Mouse (Mus musculus): ENCODE results near the gene 1700017B05Rik. TPM values are rescaled to one million over a fixed set of nuclear protein-coding genes. Genes with fewer than 3 reads are reported as not detected.

The 1700017B05Rik gene
- polyA plus RNA-seq, 1 experiment = 15.8 TPM

- peaks cover 6% of the 10 kb centered on the region for H3K9me3 ChIP-seq (ENCODE audit: control insufficient read depth, low read length)
- peaks cover 23% of the 10 kb centered on the region for H3K36me3 ChIP-seq (ENCODE audit: control insufficient read depth)
- H3K27me3 ChIP-seq (ENCODE audit: control insufficient read depth) = peaks cover 22% of the 10 kb centered on the region
- H3K4me1 ChIP-seq (ENCODE audit: control insufficient read depth) = peaks cover 88% of the 10 kb centered on the region
- H3K4me3 ChIP-seq (replicated peaks) = peak overlapping the region; percentile 70
- no peak for TF ChIP-seq GATA1 (IDR thresholded peaks at IDR 0.05; ENCODE audit: low read length)
- TF ChIP-seq TAL1 (IDR thresholded peaks at IDR 0.05; ENCODE audit: low read length) = peak; percentile 37; the same call in 1 of the 3 replicates
Observed at GRCm38 (mm10) chr9:57297938-57298337, 35.5 kb upstream of the 1700017B05Rik start.

- Histone ChIP-seq H3K27me3 (ENCODE audit: control insufficient read depth) (peaks cover 18% of the 10 kb centered on the region), H3K4me3 (replicated peaks) (no peak overlapping the region), H3K9me3 (ENCODE audit: control insufficient read depth, low read length) (peaks cover 6% of the 10 kb centered on the region), H3K4me1 (ENCODE audit: control insufficient read depth) (peaks cover 76% of the 10 kb centered on the region), H3K36me3 (ENCODE audit: control insufficient read depth) (peaks cover 23% of the 10 kb centered on the region)
- TF ChIP-seq TAL1 (IDR thresholded peaks at IDR 0.05; ENCODE audit: low read length) = no peak
- no peak for TF ChIP-seq GATA1 (IDR thresholded peaks at IDR 0.05; ENCODE audit: low read length)
Observed at GRCm38 (mm10) chr9:57296277-57296676, 33.9 kb upstream of the 1700017B05Rik start.

GRCm38 (mm10) chr9:57295666-57296065 is 33.3 kb upstream of the 1700017B05Rik start:
- TF ChIP-seq TAL1 (IDR thresholded peaks at IDR 0.05; ENCODE audit: low read length) (no peak), GATA1 (IDR thresholded peaks at IDR 0.05; ENCODE audit: low read length) (no peak)
- Histone ChIP-seq H3K9me3 (ENCODE audit: control insufficient read depth, low read length) (peaks cover 6% of the 10 kb centered on the region), H3K27me3 (ENCODE audit: control insufficient read depth) (peaks cover 18% of the 10 kb centered on the region), H3K36me3 (ENCODE audit: control insufficient read depth) (peaks cover 21% of the 10 kb centered on the region), H3K4me1 (ENCODE audit: control insufficient read depth) (peaks cover 70% of the 10 kb centered on the region), H3K4me3 (replicated peaks) (no peak overlapping the region)

GRCm38 (mm10) chr9:57294905-57295304 is 32.5 kb upstream of the 1700017B05Rik start:
- Histone ChIP-seq H3K36me3 (ENCODE audit: control insufficient read depth) (peaks cover 14% of the 10 kb centered on the region), H3K4me1 (ENCODE audit: control insufficient read depth) (peaks cover 62% of the 10 kb centered on the region), H3K27me3 (ENCODE audit: control insufficient read depth) (peaks cover 18% of the 10 kb centered on the region), H3K4me3 (replicated peaks) (no peak overlapping the region), H3K9me3 (ENCODE audit: control insufficient read depth, low read length) (no peaks in the 10 kb centered on the region; the same call in 1 of the 2 replicates)
- TF ChIP-seq GATA1 (IDR thresholded peaks at IDR 0.05; ENCODE audit: low read length) (no peak), TAL1 (IDR thresholded peaks at IDR 0.05; ENCODE audit: low read length) (no peak)

- Histone ChIP-seq H3K4me3 (replicated peaks) (no peak overlapping the region), H3K9me3 (ENCODE audit: control insufficient read depth, low read length) (no peaks in the 10 kb centered on the region), H3K36me3 (ENCODE audit: control insufficient read depth) (no peaks in the 10 kb centered on the region), H3K27me3 (ENCODE audit: control insufficient read depth) (peaks cover 16% of the 10 kb centered on the region), H3K4me1 (ENCODE audit: control insufficient read depth) (peaks cover 20% of the 10 kb centered on the region)
- TF ChIP-seq TAL1 (IDR thresholded peaks at IDR 0.05; ENCODE audit: low read length) (no peak), GATA1 (IDR thresholded peaks at IDR 0.05; ENCODE audit: low read length) (no peak)
Observed at GRCm38 (mm10) chr9:57287183-57287582, 24.8 kb upstream of the 1700017B05Rik start.

GRCm38 (mm10) chr9:57283311-57283710 is 20.9 kb upstream of the 1700017B05Rik start:
- TF ChIP-seq GATA1 (IDR thresholded peaks at IDR 0.05; ENCODE audit: low read length) (no peak), TAL1 (IDR thresholded peaks at IDR 0.05; ENCODE audit: low read length) (no peak)
- peaks cover 49% of the 10 kb centered on the region for H3K27me3 ChIP-seq (ENCODE audit: control insufficient read depth)
- peaks cover 20% of the 10 kb centered on the region for H3K4me1 ChIP-seq (ENCODE audit: control insufficient read depth)
- no peak overlapping the region for H3K4me3 ChIP-seq (replicated peaks)
- no peaks in the 10 kb centered on the region for H3K36me3 ChIP-seq (ENCODE audit: control insufficient read depth)
- H3K9me3 ChIP-seq (ENCODE audit: control insufficient read depth, low read length) = no peaks in the 10 kb centered on the region

GRCm38 (mm10) chr9:57282686-57283085 is 20.3 kb upstream of the 1700017B05Rik start:
- no peaks in the 10 kb centered on the region for H3K36me3 ChIP-seq (ENCODE audit: control insufficient read depth)
- TF ChIP-seq GATA1 (IDR thresholded peaks at IDR 0.05; ENCODE audit: low read length) (no peak), TAL1 (IDR thresholded peaks at IDR 0.05; ENCODE audit: low read length) (no peak)
- H3K27me3 ChIP-seq (ENCODE audit: control insufficient read depth) = peaks cover 50% of the 10 kb centered on the region
- H3K9me3 ChIP-seq (ENCODE audit: control insufficient read depth, low read length) = no peaks in the 10 kb centered on the region
- H3K4me3 ChIP-seq (replicated peaks) = no peak overlapping the region
- peaks cover 20% of the 10 kb centered on the region for H3K4me1 ChIP-seq (ENCODE audit: control insufficient read depth)

GRCm38 (mm10) chr9:57281549-57281948 is 19.1 kb upstream of the 1700017B05Rik start:
- Histone ChIP-seq H3K4me3 (replicated peaks) (no peak overlapping the region), H3K4me1 (ENCODE audit: control insufficient read depth) (peaks cover 18% of the 10 kb centered on the region), H3K9me3 (ENCODE audit: control insufficient read depth, low read length) (no peaks in the 10 kb centered on the region), H3K36me3 (ENCODE audit: control insufficient read depth) (no peaks in the 10 kb centered on the region), H3K27me3 (ENCODE audit: control insufficient read depth) (peaks cover 50% of the 10 kb centered on the region)
- no peak for TF ChIP-seq GATA1 (IDR thresholded peaks at IDR 0.05; ENCODE audit: low read length)
- TF ChIP-seq TAL1 (IDR thresholded peaks at IDR 0.05; ENCODE audit: low read length) = no peak

- Histone ChIP-seq H3K27me3 (ENCODE audit: control insufficient read depth) (peaks cover 55% of the 10 kb centered on the region), H3K36me3 (ENCODE audit: control insufficient read depth) (no peaks in the 10 kb centered on the region), H3K4me1 (ENCODE audit: control insufficient read depth) (peaks cover 4% of the 10 kb centered on the region), H3K4me3 (replicated peaks) (no peak overlapping the region), H3K9me3 (ENCODE audit: control insufficient read depth, low read length) (no peaks in the 10 kb centered on the region)
- TF ChIP-seq TAL1 (IDR thresholded peaks at IDR 0.05; ENCODE audit: low read length) (no peak), GATA1 (IDR thresholded peaks at IDR 0.05; ENCODE audit: low read length) (no peak)
Observed at GRCm38 (mm10) chr9:57279441-57279840, 17.0 kb upstream of the 1700017B05Rik start.

- Histone ChIP-seq H3K36me3 (ENCODE audit: control insufficient read depth) (no peaks in the 10 kb centered on the region), H3K4me3 (replicated peaks) (no peak overlapping the region), H3K9me3 (ENCODE audit: control insufficient read depth, low read length) (no peaks in the 10 kb centered on the region), H3K27me3 (ENCODE audit: control insufficient read depth) (peaks cover 59% of the 10 kb centered on the region), H3K4me1 (ENCODE audit: control insufficient read depth) (peaks cover 4% of the 10 kb centered on the region)
- TF ChIP-seq TAL1 (IDR thresholded peaks at IDR 0.05; ENCODE audit: low read length) = no peak
- TF ChIP-seq GATA1 (IDR thresholded peaks at IDR 0.05; ENCODE audit: low read length) = no peak
Observed at GRCm38 (mm10) chr9:57278268-57278667, 15.9 kb upstream of the 1700017B05Rik start.

All from erythroblast, embryonic 14.5 days (primary cell).